Mouse (Mus musculus) skeletal muscle tissue, adult 2 months (tissue): ENCODE data around the gene Gm49369.
A peak's percentile ranks its signal among the peaks of the same experiment; 100 is the strongest.

ENCODE experiments used
- DNase-seq: peaks from one replicate; pipeline ENCODE4 v3.0.0-alpha.2; 2012; ENCODE audit warnings: low read depth, low spot score

Gene Gm49369

DNA sequence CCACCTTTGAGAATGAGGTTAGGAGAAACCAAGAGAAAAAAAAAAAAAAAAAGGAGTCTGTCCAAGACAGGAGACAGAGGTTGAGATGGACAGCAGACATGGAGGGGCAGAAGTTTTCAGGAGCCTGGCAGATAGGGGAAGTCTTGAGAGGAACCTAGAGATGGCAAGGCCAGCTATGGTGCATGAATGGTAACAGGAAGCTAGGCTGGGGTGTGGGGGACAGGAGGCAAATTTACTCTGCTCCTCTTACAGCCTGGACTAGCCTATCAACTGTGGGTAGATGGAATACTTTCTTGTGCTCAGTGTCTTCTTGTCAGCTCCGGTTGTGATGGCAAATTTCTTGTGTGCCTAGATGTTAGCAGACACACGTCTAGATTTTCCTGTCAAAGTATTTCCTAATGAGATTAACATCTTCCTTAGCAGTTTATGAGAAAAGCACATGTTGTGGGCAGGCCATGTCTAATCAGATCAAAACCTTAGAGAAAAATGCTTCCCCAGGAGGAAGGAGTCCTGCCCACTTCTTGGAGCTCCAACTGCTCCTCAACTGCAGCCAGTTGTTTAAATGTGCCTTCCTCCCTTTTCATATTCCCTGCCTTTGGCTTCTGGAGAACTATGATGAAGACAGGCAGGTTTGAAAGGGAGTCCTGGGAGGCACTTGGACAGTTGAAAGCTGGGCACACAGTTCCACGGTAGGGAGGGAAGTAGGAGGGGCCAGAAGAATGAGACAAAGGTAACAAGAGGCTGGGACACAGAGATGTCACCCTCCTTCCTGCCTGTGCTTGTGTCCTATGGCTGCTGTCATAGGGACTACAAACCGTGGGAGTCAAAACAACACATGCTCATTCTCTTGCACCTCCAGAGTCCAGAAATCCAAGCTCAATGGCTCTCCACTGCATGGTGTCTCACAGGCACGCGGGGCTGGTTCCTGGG, 12.1 kb upstream of the Gm49369 start:
- no peak for DNase-seq

DNA sequence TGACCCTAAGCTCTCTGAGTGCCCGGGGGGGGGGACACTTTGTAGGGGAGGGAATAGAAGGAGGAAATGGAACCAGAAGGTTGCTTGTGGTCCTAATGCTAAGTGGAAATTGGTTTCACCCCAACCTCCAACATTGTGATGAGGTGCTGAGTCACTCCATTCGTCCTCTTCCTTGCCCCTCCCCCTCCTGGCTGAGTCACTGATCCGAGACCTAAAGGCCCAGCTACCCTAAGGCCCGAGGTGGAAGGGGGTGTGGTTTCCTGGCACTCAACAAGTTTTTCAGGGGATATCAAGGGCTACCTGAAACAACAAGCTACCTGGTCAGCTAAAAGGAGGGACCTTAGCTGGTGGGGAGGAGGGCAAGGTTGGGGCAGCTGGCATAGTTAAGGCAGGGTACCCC, 10.7 kb upstream of the Gm49369 start:
- no peak for DNase-seq

DNA sequence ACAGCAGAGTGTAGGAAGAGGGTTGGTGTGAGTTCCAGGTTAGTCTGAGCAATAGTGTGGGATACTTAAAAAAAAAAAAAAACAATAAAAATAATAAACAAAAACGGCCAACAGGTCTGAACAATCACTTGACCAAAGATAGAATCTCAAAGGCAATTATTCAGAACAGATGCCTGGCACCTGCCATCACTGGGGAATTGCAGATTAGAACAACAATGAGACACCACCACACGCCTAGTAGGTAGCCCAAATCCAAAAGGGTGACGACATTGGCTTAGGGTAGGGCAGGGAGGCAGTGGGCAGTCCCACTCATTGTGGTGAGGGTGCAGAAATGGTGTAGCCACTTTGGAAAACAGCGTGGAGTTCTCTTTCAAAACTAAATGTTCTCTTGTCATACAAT, 9.1 kb upstream of the Gm49369 start:
- DNase-seq = no peak

DNA sequence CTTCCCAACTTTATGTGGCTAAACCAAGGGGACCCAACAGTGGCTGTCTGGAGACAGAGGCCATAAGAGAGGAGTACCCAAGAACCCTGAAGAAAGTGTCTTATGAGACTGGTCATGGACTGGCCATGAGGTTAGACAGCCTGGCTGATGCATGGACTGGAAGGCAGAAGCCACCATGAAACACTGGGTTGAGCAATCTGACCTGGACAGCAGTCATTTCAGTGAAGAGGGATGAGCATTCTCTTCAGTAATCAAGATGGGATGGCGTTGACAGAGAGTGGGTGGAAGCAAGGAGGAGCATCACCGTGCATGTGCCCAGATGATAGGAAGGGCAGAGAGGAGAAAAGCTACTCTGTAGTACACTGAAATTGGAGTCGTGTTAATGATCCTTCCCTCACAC, 8.6 kb upstream of the Gm49369 start:
- no peak for DNase-seq

DNA sequence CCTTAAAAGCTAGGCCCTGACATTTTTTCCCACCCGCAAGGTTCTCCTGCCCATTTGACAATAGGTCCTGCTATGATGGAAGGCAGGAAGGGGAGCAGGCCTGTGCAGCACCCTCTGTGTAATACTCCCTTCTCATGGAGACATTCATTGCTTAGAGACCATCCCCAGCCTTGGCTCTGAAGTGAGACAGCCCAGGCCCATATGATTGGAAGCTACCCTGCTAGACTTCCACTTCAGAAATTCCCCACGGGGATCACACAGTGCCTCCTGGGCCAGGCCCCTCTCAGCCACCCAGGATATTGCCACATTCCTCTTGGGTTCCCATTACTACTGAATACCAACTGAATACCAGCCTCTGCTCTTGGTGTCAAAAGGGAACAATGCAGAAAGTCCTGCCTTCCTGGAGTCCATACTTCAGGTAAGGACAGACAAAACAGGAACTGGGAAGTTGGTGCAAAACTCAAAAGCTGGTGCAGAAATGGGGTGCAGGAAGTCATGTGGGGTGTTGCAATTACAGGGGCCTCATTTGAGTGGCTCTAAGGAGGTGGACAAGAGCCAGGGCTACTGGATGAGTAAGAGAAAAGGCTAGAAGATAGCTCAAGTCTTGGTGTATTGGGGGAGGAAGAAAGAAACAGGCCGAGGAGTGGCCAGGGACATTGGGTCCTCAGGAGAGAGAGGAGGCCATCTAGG, 7.6 kb upstream of the Gm49369 start:
- DNase-seq = no peak

DNA sequence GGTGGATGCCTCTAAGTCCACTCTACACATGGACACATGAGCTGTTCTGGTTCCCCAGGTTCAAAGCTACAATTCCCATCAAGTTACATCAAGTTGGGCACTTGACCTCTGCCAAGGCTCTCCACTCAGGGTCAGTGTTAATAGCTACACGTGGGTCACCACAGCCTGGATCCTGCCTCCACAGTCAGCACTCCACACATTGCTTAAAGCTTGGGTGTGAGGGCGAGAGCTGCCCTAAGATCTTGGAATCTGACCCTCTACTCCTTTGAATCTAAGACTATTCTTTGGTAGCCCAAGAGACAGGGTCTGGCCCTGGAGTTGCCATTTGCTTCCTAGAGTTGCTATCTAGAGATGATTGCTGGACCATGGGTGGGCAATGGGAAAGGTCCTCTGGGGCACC, 6.3 kb upstream of the Gm49369 start:
- no peak for DNase-seq

DNA sequence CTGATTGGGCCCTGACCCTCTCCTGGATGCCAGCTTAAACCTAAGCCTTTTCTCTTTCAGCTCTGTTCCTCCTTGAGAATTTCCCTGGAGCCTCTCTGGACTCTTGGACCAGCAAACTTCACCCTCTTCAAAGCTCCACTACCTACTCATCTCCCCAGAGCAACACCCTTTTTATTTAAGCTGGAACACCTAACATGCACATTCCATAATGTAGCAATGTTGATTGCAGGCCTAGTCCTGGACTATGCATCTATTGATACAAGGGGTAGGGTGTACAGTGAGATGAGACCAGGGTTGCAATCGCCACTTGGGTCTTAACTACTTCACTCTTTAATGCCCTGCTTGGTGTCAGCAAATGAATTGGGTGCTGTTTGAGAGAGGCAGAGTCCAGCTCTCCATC, 5.7 kb upstream of the Gm49369 start:
- no peak for DNase-seq

DNA sequence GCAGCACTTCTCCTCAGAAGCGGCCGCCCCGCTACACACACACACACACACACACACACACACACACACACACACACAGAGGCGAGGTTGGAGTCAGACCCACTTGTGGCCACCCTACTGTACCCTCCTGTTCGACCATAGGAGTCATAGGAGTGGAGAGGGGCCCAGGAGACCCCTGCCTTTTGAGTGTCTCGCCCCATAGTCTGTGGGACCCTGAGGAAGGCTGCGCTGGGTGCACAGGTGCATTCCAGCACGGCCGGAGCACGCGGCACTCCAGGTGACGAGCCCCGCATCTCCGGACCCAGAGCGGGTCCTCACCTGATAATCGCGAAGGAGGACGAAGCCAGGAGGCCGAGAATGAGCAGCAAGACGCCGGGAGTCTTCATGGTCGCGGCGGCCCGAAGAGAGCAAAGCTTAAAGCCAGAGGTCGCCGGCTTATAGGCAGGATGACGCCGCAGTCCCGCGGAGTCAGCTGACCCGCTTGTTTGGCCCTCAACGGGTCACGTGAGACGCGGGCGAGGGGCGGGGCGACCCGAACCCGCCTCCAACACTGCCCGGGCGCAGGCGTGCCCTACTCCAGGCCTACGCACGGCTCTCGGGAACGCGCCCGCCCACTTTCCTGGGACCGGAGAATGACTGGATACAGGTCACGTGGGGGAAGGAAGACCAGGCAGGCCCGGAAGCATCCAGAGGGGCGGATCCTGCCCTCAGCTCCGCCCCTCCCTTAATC, 5.1 kb upstream of the Gm49369 start, which contains the start of gene Ctsd:
TSS of gene Ctsd (minus strand) at position 620 of the 730 bp plus-strand sequence.
- peak; percentile 97 for DNase-seq

DNA sequence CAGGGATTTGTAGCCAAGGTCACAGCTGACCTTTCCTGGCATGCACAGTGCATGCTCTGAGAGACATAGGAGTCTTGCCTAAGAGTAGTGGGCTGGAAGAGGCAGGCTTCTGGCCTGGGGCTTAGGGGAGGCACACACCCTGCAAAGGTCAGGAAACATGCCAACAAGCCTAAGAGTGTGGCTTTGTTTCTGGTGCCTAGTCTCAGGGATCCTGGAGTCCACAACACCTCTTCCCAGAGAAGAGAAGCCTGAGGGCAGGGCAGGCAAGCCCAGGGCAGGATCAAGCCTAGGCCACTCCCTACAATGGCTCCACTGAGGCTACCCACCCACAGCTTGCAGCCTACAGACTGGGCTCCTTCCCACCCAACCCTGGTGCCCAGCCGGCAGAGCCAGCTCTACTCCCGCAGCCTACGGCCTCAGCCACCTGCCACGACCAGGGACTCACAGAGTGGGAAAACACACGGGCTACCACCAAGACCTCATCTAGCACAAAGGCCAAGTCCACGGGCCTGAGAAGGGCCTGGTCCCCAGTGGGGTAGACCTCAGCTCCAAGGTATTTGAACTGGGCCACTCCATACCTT, 4.2 kb upstream of the Gm49369 start:
- no peak for DNase-seq

DNA sequence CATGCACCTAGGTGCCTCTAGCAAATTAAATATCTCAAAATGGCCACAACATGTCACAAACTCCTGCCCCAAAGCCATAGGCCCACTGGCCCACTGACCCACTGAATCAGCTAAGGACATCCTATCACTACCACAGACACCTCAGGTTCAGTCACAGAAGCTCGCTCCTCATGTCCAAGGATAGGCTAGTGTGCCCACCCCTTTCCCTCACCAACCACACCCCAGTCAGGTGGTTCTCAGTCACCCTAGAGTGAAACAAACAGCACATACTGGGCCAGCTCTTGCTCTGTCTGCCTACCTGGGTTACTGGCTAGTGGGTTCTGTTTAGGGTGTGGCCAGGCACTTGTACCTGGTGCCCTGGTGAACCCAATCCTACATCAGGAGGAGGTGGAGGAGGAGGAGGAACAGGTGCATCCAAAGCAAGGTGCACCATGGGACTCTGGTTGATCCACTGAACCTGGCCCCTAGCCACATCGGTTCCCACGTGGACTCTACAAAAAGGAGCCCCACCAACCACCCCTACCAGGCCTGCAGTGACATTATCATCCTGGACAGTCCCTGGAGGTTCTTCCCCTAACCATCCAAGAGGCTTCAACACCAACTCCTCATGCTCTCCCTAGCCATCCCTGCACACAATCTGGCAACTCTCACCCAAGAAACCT, 3.4 kb upstream of the Gm49369 start:
- DNase-seq = no peak

DNA sequence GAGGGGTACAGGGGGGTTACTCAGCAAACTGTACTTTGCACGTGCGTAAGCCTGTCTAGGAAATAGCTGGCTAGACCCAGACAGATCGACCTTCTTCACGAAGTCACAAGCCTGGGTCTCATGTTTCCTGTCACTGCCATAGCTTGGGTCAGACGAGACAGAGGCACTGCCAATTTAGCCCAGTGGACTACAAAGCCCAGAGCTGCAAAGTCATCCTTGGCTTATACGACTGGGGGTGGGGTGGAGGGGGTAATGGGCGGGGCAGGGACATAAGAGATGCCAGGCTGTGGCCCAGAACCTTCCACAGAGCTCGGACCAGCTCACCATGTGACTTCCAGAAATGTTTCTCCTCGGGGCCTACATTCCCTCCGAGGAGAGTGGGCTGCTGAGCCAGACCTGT, 1.8 kb upstream of the Gm49369 start:
- DNase-seq = peak; percentile 84

DNA sequence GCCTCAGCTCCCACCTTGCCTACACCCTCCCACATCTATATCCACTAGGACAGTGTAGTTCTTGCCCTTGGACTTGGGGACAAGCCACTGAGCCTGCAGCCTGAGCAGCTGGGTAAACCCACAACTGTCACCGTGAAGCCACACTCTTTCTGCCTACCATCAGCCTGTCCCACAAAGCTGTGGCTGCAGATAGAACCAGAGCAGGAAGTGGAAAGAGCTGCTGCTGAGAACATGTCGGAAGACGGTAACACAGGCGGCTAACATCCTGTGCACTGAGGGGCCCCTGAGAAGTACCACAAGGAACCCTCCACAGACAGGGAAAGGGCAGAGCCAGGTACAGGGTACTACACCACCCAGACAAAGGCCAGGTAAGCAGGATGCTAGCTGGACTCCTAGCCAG, 1.3 kb downstream of the Gm49369 start:
- DNase-seq = no peak

DNA sequence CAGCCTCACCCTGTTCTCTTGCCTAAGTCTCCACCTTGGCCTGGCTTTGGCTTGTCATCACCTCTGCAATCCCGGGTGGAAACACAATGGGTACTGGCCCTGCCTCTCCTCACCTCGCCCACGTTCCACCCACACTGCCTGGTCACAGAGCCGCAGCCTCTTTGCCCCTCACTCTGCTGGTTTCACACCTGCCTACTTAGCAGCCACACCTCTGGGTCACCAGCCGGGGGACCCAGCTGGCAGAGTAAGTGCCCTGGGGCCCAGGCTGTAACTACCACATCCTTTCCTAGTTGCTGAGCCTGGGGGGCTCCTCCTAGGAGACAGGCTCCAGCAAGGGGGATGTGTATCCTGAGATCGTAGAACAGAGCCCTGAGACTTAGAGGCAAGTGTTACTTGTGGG, 3.3 kb downstream of the Gm49369 start:
- DNase-seq = no peak

DNA sequence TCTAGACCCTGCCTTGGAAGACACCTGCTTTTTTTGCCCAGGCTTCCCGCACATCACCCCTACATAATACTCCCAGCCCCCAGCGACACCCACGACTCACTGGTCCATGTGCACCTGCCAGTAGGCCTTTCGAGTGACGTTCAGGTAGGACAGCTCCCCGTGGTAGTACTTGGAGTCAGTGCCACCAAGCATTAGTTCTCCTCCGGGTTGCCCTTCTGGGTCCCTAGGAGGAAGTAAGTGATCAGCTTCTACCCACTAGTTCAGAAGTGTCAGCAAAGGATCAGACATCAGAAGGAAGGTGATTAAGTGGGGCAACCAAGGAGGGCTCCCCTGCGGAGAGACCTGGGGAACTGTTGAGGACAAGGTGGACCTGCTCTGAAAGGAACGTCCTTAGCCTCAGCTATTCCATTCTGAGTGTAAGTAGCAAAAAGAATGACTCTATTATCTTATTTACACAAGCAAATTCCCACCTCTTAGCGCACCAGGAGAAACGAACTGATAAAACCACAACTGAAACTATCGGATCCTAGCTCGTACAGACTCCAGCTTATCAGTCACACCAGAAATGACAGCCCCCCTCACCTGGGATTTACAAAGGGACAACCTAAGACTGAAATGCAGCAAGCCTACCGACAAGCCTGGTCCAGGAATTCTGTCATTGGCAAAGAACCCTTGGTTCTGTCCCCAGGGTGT, 5.1 kb downstream of the Gm49369 start:
- no peak for DNase-seq

DNA sequence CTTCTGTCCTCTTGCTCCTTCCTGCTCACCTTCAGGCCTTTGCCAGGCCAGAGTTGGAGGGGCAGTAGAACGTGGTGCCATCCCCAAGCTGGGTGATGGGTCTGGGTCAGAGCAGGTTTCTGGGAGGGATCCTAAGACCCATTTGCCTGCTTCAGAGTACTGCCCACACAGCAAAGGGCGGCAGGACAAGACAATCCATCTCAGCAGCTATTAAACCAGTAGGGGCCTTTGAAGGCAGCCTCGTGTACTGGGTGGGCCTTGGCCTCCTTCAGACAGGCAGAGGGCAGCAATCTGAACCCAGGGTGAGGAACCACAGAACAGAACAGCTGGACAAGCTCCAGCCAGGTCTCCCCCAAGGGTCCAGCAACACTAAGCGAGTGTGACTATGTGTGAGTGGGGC, 6.4 kb downstream of the Gm49369 start:
- no peak for DNase-seq

DNA sequence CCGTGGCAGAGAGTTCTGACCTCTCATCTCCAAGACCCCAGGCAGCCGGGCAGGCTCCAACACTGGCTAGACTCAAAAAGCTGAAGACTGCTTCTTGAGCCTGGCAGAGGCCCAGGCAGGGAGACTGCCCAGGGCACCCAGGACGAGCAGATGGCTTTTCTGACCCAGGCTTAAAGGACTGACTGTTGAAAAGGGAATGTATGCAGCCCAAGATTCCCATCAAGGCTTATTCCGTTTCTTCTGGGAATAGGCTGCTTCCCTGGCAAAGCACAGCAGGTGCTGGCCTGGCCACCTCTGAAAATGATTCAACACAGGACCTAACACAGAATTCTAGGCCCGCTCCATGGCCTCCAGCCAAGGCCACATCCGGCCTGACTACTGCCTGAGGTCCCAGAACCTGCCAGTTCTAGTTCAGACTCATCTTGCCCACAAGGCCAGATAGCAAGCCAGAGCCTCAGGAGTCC, 7.2 kb downstream of the Gm49369 start:
- no peak for DNase-seq

DNA sequence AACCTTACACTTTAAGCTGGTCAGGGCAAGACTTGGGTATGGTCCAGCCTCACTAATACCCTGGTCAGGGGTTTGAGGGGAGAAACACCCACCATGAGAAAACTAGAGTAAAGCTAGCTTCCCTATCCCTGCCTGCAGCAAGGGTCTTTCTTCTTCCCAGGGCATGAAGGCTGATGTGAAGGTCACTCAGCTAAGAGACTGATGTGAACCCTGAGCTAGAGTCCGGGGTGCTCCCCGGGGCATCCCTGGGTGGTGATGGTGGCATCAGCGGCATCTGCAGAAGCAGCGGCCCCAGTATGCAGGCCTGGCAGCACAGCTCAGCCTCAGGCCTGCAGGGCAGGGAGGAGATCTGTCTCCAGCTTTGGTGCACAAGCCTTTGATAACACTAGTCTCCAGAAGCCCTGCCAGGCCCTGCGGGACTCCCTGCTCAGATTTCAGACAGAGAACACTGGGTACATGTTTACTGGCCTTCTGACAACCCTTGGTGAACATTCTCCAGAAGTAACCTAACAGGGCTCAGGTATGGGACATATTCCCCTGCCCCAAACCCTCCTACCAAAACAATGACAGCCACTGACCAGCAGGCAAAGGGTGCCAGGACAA, 8.0 kb downstream of the Gm49369 start:
- DNase-seq = peak; percentile 65

DNA sequence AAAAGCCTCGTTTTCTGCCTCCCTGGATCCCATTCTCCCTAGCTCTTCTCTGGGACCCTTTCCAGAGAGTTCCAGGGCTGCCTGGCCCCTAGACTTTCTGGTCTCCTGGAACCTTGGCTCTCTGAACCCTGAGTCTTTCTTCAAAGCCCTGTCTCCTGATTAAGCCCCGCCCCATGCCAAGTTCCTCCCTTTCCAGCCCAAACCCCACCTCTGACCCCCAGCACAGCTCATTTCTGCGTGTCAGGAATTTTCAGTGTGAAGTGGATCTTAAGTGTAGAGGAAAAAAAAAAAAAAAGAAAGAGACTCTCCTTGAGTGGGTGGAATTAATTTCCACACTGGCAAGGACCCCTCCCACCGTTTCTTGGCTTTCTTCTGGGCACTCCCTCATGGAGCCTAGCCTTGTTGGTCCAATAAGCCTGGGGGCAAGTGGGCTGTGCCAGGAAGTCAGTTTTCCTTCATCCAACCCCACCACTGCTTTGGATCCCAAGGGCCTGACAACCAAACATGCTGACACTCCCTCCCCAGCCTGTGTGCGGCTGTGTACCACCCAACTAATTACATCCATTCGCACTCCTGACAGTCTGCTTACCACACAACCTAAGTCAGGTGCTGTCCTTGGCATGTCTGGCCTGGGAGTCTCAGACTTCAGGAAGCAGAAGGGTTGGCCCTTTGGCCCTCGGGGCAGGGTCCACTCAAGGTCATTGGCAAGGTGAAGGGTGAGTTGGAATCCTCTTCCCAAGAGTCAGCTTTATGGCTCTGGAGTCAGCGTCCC, 8.6 kb downstream of the Gm49369 start, which contains the start of gene Ifitm10:
TSS of gene Ifitm10 (minus strand) at position 113 of the 772 bp plus-strand sequence.
- no peak for DNase-seq

DNA sequence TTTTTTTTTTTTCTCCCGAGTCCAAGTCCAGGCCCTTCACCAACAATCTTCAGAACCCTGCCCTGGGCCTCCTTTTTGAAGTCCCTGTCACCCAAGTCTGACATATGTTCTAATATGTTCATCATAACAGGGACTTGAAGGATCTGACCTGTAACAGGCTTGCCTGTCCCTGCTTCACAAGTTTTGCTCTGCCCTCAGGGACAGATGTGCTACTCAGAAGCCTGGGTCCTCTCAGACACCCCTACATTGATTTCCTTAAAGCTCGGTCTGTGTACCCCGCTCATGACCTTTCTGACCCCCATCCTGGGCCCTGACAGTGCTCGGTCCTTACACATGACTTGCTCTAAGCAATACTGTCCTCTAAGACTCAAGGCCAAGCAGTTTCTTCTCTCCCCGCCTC, 9.4 kb downstream of the Gm49369 start:
- DNase-seq = no peak
